Mouse (Mus musculus) lung, postnatal 0 days (tissue): Measurements from ENCODE around the gene Chit1.

ENCODE experiments used
- CTCF ChIP-seq: IDR thresholded peaks from 2 replicates; pipeline ENCODE4 v1.5.1; 2016; ENCODE audit warnings: antibody characterized with exemption, mild to moderate bottlenecking
- EP300 ChIP-seq: IDR thresholded peaks from 2 replicates; pipeline ENCODE4 v1.6.1; 2016; ENCODE audit warnings: antibody characterized with exemption, mild to moderate bottlenecking, control low read depth

GRCm38 (mm10) chr1:134193674-134194197 lies 82.7 kb downstream of the Chit1 start:
- TF ChIP-seq CTCF (no peak), EP300 (no peak)
